Mouse (Mus musculus) thymus, postnatal 25 days (tissue): ENCODE results near the gene Nsfl1c.
"Not testable (repeated sequence)": the region's sequence is repeated elsewhere in the genome, so short reads cannot be mapped to it uniquely, and the experiment has no call there.

Experiments
- DNase-seq: peaks from one replicate; pipeline ENCODE4 v3.0.0; 2022

Gene Nsfl1c

DNA sequence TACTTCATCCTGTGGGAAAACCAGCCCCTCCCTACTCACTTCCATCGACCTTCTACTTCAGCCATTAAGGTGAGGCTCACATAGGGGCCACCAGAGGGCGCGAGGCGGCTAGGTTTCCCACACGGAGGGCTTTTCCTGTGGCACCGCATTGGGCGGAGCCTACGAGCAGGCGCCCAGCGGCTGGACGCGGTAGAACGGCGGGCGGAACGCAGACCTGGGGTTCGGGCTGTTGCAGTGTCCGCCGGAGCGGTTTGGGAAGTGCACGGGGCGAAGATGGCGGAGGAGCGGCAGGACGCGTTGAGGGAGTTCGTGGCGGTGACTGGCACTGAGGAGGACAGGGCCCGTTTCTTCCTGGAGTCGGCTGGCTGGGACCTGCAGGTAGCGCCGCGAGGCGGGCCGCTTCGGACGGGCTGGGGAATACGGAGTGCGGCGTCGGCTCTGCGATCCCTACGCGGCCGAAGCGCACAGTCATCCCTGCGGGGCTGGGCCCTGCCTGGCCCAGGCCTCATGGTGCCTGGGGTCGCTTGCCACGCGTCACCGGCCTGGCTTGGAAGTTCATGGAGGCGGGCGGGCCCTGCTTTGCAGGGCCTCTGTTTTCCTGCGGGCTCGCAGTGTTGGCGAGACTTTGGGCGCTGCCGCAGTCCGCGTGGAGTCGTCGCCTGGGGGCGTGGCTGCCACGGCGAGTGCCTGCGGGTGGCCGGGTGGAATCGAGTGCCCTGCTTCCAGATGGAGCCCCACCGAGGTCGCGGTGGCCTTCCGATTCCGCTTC is at the start of gene Nsfl1c:
Gene Nsfl1c, plus strand, starts transcription at position 148 of the 769 bp plus-strand sequence.
- DNase-seq = peak; percentile 95

DNA sequence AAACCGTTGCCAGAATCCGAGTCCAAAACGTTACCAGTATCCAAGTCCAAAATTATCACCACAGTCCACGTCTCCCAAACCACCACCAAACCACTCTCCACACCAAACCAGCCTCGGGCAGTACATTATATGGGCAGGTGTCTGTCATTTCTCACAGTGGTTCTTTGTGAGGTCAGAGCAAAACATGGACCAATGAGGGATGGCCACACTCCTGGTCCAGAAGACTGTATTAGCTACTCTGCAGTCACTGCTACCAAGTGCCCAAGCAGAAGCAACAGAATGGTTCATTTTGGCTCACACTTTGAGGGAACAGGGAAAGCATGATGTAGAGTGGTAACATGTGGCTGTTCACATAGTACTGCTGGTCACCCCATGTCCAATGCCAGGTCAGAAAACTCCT is 17.9 kb upstream of the Nsfl1c start, which contains the start of gene 4921509C19Rik:
Gene 4921509C19Rik, minus strand, starts transcription at position 101 of the 400 bp plus-strand sequence.
- not testable (repeated sequence) for DNase-seq

DNA sequence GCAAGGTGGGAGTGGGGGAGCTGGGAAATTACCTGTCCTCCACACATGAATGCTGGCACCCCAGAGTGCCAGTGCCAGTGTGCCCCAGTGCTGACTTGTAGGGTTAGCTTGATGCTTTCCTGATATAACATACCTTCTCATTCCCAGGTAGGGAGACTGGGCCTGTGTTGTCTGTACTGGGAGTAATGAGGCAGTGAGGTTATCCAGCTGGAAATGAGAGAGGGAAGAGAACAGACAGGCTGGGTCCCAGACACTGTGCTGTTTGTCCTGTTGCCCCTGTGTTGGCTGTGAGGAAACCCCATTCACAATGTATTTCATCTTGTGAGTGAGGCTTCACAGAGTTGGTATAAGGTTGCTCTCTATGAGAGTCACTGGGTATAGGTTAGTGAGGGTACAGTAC is 7.5 kb upstream of the Nsfl1c start:
- no peak for DNase-seq

DNA sequence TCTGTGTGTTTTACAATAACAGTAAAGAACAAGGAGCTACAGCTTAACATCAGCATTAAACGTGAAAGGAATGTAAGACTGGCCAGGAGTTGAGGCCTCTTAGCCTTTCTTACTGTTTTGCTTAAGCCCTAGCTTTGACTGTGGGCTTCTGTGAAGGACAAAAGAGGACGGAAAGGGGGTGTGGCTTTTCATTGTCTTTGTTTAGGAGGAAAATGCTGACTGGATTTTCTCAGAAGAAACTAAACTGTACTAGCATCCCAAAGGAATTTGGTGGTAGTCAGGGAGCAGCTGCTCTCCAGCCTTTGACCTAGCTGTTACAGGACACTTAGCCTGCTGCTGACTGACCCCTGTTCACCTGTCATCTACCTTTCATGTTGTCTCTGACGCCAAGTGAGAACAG is 4.4 kb downstream of the Nsfl1c start:
- no peak for DNase-seq

DNA sequence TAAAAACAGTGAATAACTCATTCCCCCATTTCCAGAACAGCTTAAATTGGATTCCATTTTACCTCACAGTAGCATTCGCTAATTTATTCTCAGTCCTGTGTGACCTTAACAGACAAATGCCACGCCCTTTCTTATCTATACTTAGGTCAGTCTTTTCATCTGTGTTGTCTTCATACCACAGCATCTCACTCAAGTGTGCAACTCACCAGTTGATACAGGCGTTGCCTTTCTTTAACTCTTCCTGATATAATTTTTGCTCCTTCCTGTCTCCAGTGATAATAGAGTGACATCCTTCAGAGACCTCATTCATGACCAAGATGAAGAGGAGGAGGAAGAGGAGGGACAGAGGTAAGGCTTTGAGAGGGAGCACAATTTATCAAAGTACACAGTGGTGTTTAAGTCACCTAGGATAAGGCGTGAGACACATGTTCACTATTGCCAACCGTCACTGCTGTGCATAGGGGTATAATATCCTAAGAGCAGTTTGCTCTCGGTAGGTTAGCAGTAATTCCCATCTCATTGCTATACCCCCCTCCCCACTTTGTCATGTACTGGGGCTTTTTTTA is 6.5 kb downstream of the Nsfl1c start:
- DNase-seq = no peak

DNA sequence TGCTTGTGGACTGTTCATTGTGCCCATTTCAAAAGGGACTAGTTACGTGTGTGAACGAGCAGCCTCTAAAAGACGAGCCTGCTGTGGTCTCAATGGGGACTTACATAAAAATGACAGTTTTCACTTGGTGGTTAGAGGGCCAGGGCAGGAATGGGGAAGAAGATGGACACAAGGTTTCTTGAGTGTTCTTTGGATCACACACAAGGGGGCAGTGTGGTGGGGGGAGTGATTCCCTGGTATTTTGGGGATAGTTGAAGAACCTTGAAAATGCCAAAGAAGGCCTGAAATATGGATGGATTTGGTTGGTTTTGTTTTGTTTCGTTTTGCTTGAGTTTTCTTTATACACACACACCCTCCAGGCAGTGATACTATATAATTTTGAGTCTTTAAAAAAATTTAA is 10.2 kb downstream of the Nsfl1c start:
- no peak for DNase-seq

DNA sequence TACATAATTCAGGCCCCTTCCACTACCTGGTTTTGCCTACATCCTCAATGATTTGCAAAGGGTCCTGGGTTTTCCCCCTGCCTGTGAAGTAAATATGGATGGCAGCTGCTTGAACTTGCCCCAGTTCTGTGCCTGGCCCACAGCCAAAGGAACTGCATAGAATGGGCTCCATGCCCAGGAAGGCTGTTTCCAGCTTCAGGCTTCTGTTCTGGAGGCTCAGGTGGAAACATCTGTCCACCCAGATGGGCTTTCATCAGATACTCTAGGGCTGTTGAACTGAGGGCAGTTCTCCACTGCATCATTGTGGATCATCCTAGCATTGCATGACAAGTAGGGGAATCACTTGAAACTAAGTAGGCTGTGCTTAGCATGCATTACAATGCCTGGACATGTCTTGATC is 18.2 kb downstream of the Nsfl1c start:
- DNase-seq = no peak

DNA sequence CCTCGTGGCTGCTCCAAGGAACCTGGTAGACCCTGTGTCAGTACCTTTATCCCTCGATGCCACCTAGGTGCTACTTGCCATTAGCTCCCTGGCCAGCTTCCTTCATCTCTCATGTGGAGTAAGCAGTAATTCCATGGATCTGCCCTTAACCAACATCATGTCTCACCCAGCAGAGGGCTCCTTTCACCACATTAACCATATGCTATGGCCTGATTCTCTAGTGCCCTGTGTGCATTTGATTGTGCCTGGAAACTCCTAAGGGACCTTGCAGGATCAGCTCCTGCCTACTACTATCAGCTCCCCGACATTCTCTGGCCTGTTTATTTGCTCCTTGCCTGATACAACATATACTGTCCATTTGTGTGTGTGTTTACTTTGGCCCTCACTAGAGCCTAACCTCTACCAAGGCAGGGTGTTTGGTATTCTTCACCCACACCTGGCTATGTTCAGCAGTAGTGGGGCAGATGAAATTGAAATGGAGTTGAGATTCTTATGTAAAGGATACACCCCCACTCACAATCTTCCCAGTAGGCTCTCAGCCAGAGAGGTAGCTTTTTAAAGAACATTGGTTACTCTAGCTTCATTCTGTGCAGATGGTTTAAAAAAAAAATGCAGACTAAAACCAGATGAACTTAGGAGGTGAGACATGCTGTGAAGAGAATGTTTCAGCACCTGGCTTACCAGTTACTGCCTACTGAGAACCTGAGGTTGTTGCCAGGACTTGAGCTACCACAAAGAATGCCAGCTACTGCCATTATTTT is 19.7 kb downstream of the Nsfl1c start:
- DNase-seq = no peak

DNA sequence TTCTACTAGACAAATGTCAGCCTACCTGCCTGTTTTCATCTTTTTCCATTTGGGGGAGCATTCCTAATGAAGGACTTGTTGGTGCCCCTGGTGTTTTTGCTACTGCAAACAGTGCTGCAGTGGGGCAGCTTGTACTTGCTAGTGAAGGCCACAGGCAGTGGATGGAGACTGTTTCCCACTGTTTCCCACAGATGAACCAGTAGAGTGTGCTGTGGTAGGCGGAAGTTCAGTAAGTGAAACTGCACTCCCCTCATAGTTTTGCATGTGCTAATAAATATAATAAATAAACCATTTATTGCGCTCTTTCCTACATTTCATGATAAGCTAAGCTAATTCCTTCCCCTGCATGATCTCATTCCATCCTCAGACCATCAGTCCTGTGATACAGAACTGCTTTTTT is 25.0 kb downstream of the Nsfl1c start:
- no peak for DNase-seq

DNA sequence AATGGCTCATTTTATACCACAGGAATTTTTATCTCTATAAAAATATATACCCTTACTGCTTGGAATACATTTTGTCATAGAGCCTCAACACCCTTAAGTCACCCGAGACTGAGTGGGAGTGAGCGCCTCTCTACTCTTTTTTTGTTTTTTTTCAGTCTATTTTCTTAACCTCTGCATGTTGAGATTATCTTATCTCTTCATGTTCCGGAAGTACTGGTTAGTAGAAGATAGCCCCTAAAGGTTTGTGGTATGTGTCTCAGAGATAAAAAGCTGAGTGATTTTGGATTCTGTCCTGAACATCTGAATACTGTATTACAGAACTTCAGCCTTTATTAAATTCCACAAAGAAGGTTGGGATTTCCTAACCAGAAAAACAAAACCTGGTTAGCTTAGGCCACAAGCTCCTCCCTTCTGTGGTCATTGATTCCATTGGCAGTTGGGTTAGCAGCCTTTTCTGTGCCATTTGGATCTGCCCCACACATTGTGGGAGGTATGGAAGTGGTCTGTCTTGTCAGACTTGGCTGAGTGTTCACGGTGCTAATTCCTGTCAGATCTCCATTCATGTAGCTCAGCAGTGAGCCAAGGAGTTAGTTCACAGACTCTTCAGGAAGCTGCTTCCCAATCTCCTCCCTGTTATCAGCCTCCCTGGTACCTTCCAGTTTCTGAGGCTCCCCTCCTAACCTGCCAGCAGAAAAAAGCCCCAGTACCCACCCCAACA is 30.5 kb downstream of the Nsfl1c start:
- DNase-seq = no peak

DNA sequence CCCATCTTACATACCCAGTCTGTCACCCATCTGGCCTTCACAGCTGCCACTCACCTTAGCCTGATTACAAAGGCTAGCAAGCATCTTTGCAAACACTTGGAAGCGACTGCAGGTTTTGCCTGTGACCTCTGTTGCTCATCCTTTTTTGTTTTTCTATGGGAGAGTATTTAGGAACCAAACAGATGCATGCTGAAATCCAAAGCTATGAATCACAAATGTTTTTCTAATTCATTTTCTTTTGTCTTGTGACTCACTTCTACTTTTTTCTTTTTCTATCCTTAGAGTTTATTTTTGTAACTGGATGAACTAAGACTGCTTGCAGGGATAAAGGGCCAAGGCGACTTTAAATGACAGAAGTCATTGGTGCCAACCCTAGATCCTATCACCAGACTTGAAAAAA is 31.5 kb downstream of the Nsfl1c start:
- DNase-seq = no peak

DNA sequence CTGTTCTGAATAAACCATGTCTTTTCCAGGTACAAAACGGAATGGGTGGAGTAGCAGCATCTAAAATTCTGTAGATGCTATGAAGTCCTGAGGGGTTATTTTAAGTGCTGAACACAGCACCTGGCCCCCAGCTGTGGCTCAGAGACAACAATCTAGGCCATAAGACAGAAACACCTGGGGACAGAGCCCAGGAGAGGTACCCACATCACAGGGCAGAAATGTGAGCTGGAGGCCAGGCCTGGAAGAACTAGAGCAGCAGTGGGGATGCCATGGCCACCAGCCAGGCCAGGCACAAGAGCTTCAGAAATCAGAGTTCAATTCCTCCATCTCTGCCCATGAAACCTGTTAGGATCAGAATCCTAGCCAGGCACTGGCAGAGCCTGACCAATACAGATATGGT is 34.1 kb downstream of the Nsfl1c start:
- peak; percentile 77 for DNase-seq

DNA sequence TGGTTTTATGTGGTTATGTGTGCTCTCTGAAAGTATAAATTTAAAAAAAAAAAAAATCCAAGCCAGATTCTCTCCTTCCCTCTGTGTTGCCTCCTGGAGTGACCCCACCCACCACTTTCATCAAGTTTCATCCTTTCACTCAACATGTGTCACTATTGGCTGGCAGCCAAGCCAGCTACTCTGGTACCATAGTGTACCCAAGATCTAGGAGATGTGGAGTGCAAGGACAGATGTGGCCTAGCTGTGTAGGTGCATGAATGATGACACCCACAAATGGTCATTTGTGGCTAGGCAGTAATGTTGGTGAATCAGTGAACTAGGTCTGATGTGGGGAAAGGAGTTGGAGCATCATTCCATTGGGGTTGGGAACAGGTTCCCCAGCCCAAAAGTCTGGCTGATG is 35.2 kb downstream of the Nsfl1c start:
- DNase-seq = peak; percentile 35

DNA sequence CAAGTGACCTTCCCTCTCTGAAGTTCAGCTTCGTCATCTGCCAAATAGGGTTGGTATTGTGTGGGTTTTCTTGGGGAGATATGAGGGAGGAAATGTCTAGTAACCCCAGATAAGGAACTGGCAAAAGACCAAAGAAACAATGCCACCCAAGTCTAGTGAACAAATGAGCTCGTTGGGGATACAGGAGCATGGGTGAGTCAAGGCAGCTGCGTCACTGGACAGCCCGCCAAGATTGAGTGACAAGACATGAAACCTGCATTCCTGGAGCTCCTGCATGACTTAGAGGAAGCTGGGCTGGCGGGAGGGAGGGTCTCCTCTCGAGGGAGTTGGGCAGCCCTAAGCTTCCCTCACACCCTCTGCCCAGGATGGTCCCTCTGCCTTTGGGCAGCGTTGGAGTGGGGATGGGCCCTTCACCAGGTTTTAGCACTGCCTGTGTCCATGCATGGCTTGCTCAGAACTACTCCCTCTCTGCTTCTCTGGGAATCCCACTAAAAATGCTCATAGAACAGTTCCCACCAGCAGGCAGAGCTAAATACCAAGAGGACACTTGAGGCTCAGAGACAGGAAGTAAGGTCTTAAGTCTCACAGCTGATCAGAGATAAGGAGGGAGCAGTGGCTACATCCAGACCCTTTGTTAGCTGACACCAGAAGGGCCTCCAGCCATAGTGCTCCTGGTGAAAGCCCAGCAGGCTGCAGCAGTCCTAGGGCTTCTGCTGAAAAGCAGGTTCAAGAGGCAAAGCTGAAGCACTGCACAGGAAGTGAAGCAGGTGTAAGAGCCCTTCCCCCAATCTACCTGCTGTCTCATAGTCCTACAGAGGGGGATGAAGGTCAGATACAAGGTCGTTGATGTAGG is 36.6 kb downstream of the Nsfl1c start:
- DNase-seq = peak; percentile 65

DNA sequence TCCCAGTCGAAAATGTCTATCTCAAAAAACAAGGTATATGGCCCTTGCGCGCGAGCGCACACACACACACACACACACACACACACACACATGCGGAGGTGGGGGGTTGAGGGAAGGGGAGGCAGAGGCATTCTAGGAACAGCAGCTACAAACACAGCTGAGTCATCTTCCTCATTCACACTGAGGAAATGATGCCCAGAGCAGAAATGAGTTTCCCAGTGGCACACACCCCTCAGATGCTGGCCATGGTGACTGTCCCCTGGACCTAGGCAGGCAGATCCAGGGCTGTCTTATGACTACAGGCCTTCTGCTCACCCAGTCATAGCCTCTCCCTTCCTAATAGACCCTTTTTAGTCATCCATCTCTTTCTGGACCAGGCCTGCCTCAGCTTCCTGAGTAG is 39.6 kb downstream of the Nsfl1c start:
- DNase-seq = no peak

DNA sequence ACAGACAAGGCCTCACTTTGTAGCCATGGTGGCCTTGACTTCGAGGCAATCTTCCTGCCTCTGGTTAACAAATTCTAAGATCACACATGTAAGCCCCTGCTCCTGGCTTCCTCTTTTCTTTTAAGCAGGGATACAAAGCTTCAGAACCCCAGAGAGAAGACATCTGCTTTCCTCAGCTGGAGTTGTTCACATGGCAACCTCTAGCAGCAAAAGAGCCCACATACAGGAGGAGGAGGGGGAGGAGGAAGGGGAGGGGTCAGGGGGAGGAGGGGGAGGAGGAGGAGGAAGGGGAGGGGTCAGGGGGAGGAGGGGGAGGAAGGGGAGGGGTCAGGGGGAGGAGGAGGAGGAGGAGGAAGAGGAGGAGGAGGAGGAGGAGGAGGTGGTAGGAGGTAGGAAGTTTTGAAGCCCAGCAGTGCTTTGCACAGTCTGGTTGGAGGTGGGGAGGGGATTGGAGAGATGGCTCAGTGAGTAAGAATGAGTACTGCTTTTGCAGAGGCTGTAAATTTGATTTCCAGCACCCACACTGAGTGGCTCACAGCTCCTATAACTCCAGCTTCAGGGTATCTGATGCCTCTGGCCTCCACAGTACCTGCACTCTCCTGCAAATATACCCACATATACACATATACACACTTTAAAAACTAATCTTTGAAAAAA is 42.1 kb downstream of the Nsfl1c start:
- peak; percentile 39 for DNase-seq

DNA sequence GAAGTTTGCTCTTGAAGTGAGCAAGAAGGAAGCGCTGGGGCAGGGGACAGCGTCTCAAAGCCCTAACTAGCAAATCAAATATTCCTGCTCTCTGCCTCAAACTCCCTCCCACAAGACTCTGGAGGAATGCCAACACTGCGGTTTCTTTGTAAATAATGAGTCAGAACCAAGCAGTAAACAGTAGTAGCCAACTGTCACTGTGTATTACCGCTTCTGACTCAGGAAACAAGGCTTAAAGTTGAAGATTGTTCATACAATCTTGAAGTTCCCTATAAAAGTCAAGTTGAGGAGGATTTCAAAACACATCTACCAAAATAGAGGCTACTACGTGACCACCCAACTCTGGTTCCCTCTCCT is 42.6 kb downstream of the Nsfl1c start:
- DNase-seq = peak; percentile 20

DNA sequence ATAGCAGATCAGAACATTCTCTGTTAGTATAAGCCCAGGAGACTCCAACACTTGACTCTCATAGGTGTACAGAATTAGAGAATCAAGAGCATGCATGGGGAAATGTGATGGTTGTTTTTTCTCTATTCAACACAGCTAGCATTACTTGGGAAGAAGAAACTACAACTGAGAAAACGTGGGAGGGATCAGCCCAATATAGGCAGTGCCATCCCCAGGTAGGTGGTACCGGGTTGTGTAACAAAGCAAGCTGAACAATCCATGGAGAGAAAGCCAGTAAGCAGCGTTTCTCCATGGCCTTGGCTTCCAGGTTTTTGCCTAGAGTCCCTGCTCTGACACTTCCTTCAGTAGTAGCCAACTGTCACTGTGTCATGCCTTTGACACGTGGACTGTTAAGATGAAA is 44.7 kb downstream of the Nsfl1c start:
- DNase-seq = no peak

DNA sequence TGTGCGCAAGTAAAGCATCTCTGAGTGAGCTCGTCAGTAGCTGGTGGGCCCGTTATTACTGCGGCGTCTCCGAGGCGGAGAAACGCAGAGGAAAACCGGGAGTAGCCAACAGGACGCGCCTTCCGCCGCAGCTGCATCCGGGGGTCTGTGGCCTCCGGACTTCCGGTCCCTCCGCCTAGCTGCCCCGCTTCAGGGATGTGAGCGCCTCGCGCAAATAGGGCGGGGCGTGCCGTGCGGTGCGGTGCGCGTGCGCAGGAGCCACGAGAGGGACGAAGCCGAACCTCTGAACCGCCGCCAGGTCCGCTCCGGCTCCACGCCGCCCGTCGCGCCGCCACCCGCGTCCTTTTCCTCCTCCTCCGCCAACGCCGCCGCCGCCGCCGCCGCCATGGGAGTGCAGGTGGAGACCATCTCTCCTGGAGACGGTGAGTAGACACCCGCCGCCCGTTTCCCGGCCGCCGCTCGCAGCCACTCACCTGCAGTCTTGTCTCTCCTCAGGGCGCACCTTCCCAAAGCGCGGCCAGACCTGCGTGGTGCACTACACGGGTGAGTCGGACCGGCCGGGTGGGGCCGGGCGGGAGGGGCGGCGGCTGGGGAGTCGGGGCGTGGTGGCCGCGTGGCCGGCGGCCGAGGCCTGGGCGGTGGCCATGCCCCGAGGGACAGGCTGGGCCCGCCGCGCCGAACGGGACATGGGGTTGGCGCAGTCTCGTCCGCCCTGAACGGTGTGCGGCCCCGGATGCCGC is 48.5 kb downstream of the Nsfl1c start, which contains the start of gene Fkbp1a:
Gene Fkbp1a, plus strand, starts transcription at position 161 of the 740 bp plus-strand sequence.
- DNase-seq = peak; percentile 95

DNA sequence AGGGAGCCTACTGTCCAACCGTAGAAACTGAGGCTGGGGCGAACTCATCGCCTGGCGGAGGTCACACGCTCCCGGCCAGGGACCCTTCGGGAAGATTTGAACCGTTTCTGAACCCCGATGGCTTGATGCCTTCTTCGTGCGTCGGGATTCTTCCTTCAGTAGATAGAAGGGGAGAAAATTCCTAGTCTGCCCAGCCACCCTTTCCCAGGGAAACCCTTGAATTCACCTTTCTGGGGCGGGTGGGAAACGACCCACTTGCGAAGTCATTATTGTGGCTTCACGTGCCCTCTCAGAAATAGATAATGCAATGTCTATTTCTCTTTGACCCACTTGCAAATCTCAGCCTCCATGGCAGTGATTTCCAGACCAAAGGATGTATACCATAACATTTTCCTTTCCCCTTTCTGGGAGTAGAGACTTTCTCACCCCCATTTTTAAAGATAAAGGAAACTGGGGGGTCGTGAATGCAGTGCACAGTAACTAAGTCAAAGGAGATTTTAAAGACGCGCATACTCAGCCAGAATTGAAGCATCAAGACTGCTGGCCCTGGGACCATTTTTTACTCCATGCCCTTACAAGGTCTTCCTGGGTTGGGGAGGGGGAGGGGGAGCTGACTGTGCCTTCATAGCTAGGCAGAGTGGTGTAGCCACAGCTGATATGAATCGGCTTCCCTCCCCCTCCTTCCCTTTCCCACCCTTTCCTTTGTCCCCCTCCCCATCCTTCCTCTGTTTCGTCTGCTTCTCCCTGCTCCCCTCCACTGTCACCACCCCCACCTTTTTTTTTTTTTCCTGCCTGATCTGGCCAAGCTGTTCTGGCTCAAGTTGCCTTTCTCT is 49.3 kb downstream of the Nsfl1c start:
- DNase-seq = peak; percentile 55
